Mouse (Mus musculus) MEL (cell line): ENCODE measurements at regions not wholly inside any gene's neighbourhood (a gene's known extent, or its start where the extent isn't known, plus 50 kb on each side); places are given as distances from the start of the nearest gene placed in this dataset.

Experiments
- CTCF ChIP-seq, 3 experiments: IDR thresholded peaks in 2 of 3; conservative IDR thresholded peaks in 1 of 3; 2 replicates each; pipeline ENCODE4 v1.5.1; 2011 to 2012; ENCODE audit warnings: low read length in 3 of 3, low read depth in 2 of 3, mild to moderate bottlenecking in 2 of 3, improper control_type of control experiment in 1 of 3, inconsistent platforms in 1 of 3, mixed read lengths in 1 of 3, moderate library complexity in 1 of 3; ENCODE audit not compliant: control insufficient read depth in 1 of 3, insufficient read depth in 1 of 3, poor library complexity in 1 of 3, severe bottlenecking in 1 of 3
- EP300 ChIP-seq, 2 experiments: IDR thresholded peaks; 2 replicates each; pipeline ENCODE4 v1.6.1; 2011; ENCODE audit warnings: improper control_type of control experiment in 2 of 2, low read length in 2 of 2, low read depth in 1 of 2, mild to moderate bottlenecking in 1 of 2
- NRF1 ChIP-seq: IDR thresholded peaks from 2 replicates; pipeline ENCODE4 v1.6.1; 2014; ENCODE audit warnings: low read depth, mild to moderate bottlenecking, inconsistent platforms, low read length, improper control_type of control experiment, moderate library complexity; ENCODE audit not compliant: poor library complexity, insufficient read depth, severe bottlenecking
- TCF12 ChIP-seq: IDR thresholded peaks from 2 replicates; pipeline ENCODE4 v1.6.1; 2014; ENCODE audit warnings: low read depth, mild to moderate bottlenecking, inconsistent platforms, low read length, improper control_type of control experiment, moderate library complexity
- ZMIZ1 ChIP-seq: IDR thresholded peaks from 2 replicates; pipeline ENCODE4 v1.6.1; 2012; ENCODE audit warnings: low read depth, mild to moderate bottlenecking, inconsistent platforms, low read length, improper control_type of control experiment, moderate library complexity

DNA sequence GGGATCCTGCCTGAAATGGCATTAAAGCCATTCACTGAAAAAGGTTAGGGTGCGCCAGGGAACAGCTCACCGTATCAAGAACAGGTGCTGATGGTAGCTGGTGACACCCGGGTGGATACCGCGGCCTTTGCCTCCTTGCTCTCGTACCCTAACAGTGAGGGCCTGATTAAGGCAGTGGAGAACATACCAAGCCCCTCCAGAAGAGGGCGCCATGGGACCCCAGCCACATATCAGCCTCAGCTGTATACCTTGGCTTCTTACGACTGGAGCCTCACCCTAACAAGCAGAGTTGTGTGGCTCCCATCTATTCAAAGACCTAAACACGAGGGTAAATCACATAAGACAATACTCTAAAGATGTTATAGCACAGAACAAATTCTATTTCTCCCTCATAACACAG, 203.7 kb upstream of the 1700012A03Rik start:
- TF ChIP-seq EP300 (IDR thresholded peaks at IDR 0.05; ENCODE audit: low read depth in 1 of 2, low read length in 2 of 2), result no peak
- TF ChIP-seq CTCF (IDR thresholded peaks at IDR 0.05 in 2 of 3, conservative IDR thresholded peaks at IDR 0.05 in 1 of 3; ENCODE audit: control insufficient read depth in 1 of 3, insufficient read depth in 1 of 3, low read depth in 2 of 3, low read length in 3 of 3, poor library complexity in 1 of 3, severe bottlenecking in 1 of 3), result peak; percentile 21 to 31 (median 29)
- no peak for TF ChIP-seq NRF1
- no peak for TF ChIP-seq ZMIZ1
- no peak for TF ChIP-seq TCF12
